Mouse (Mus musculus): ENCODE measurements around the gene Rsrc2. TPM values are rescaled to one million over a fixed set of nuclear protein-coding genes. Genes with fewer than 3 reads are reported as not detected.
"Not testable (repeated sequence)": the region's sequence is repeated elsewhere in the genome, so short reads cannot be mapped to it uniquely, and the experiment has no call there.

The Rsrc2 gene
- total and polyA plus RNA-seq, 3 experiments, result 11.8 to 39.0 (median 38.3) TPM

GRCm38 (mm10) chr5:123744358-123744757, 4.9 kb downstream of the Rsrc2 start:
- Histone ChIP-seq H3K36me3 (ENCODE audit: control insufficient read depth, insufficient read depth, low read length) (peaks cover 55% of the 10 kb centered on the region), H3K27me3 (ENCODE audit: control insufficient read depth, insufficient read depth, low read length) (no peaks in the 10 kb centered on the region), H3K4me3 (no peak overlapping the region), H3K9ac (ENCODE audit: low read depth, low read length) (no peak overlapping the region), H3K27ac (peak overlapping the region; percentile 29), H3K79me2 (replicated peaks; ENCODE audit: control insufficient read depth, insufficient read depth, low read length) (no peaks in the 10 kb centered on the region; the same call in none of the 2 replicates), H3K4me1 (ENCODE audit: control insufficient read depth, insufficient read depth, low read length) (peaks cover 9% of the 10 kb centered on the region; the same call in 1 of the 2 replicates)
- 46% methylated on average over 2 of the region's 2 CpGs for WGBS
- intact Hi-C loops (cut with DNase I), result no loop called here
- DNase-seq, result no peak
- no peak for TF ChIP-seq POLR2A (IDR thresholded peaks at IDR 0.05; ENCODE audit: insufficient read depth, low read depth, low read length)
- no peak for TF ChIP-seq CTCF (IDR thresholded peaks at IDR 0.05)
- no peak for TF ChIP-seq EP300 (IDR thresholded peaks at IDR 0.05; ENCODE audit: insufficient read depth, low read depth, low read length)

GRCm38 (mm10) chr5:123730981-123731380, 18.2 kb downstream of the Rsrc2 start:
- WGBS, result 74% methylated on average over 2 of the region's 2 CpGs
- Histone ChIP-seq H3K27me3 (ENCODE audit: control insufficient read depth, insufficient read depth, low read length) (no peaks in the 10 kb centered on the region), H3K4me3 (no peak overlapping the region), H3K4me1 (ENCODE audit: control insufficient read depth, insufficient read depth, low read length) (no peaks in the 10 kb centered on the region), H3K9ac (ENCODE audit: low read depth, low read length) (no peak overlapping the region), H3K79me2 (replicated peaks; ENCODE audit: control insufficient read depth, insufficient read depth, low read length) (0 out of 2 replicates have a peak, but pooled peaks cover 1% of the 10 kb centered on the region), H3K36me3 (ENCODE audit: control insufficient read depth, insufficient read depth, low read length) (peaks cover 42% of the 10 kb centered on the region), H3K27ac (no peak overlapping the region)
- TF ChIP-seq EP300 (IDR thresholded peaks at IDR 0.05; ENCODE audit: insufficient read depth, low read depth, low read length) (no peak), CTCF (IDR thresholded peaks at IDR 0.05) (no peak), POLR2A (IDR thresholded peaks at IDR 0.05; ENCODE audit: insufficient read depth, low read depth, low read length) (no peak)
- DNase-seq, result no peak
- intact Hi-C loops (cut with DNase I), result no loop called here

GRCm38 (mm10) chr5:123723816-123724215, 25.4 kb downstream of the Rsrc2 start:
- H3K27ac ChIP-seq; H3K9ac ChIP-seq (ENCODE audit: low read depth, low read length); H3K79me2 ChIP-seq (replicated peaks; ENCODE audit: control insufficient read depth, insufficient read depth, low read length); H3K4me1 ChIP-seq (ENCODE audit: control insufficient read depth, insufficient read depth, low read length); H3K4me3 ChIP-seq; DNase-seq; H3K27me3 ChIP-seq (ENCODE audit: control insufficient read depth, insufficient read depth, low read length): not testable (repeated sequence)
- WGBS, result 87% methylated on average over 7 of the region's 7 CpGs
- H3K36me3 ChIP-seq (ENCODE audit: control insufficient read depth, insufficient read depth, low read length), result peaks cover 10% of the 10 kb centered on the region
- intact Hi-C loops (cut with DNase I), result loop anchor here (5.0 kb wide), 1 partner anchor 183 kb away; the partner anchor contains the start of gene Denr

- Histone ChIP-seq H3K4me1 (ENCODE audit: control insufficient read depth, insufficient read depth, low read length) (peaks cover 1% of the 10 kb centered on the region; the same call in 1 of the 2 replicates), H3K4me3 (peak within 1 kb of the TSS; percentile 64), H3K27ac (peak within 1 kb of the TSS; percentile 86), H3K79me2 (replicated peaks; ENCODE audit: control insufficient read depth, insufficient read depth, low read length) (peaks cover 5% of the 10 kb centered on the region; the same call in 1 of the 2 replicates), H3K9ac (ENCODE audit: low read depth, low read length) (peak within 1 kb of the TSS; percentile 75), H3K27me3 (ENCODE audit: control insufficient read depth, insufficient read depth, low read length) (no peaks in the 10 kb centered on the region), H3K36me3 (ENCODE audit: control insufficient read depth, insufficient read depth, low read length) (peaks cover 10% of the 10 kb centered on the region)
- under 1% methylated on average over 83 of the region's 83 CpGs for WGBS
- TF ChIP-seq POLR2A (IDR thresholded peaks at IDR 0.05; ENCODE audit: insufficient read depth, low read depth, low read length) (peak; percentile 87), EP300 (IDR thresholded peaks at IDR 0.05; ENCODE audit: insufficient read depth, low read depth, low read length) (0 out of 2 replicates have a peak, but pooled peaks have one; percentile 49), CTCF (IDR thresholded peaks at IDR 0.05) (no peak)
- peak; percentile 94 to 96 for DNase-seq
- intact Hi-C loops (cut with DNase I), result loop anchor here (2.0 to 5.0 kb wide), 2 partner anchors 28 to 187 kb away; partner anchors contain the start of genes Denr, Kntc1 and Rsrc2
These were observed 28.6 kb downstream of the Rsrc2 start, which contains the start of gene Zcchc8 for GRCm38 (mm10) chr5:123720328-123721311. Gene Zcchc8, minus strand, starts transcription at chr5:123721100.

- Histone ChIP-seq H3K9ac (ENCODE audit: low read depth, low read length) (no peak overlapping the region), H3K27me3 (ENCODE audit: control insufficient read depth, insufficient read depth, low read length) (no peaks in the 10 kb centered on the region), H3K4me1 (ENCODE audit: control insufficient read depth, insufficient read depth, low read length) (peaks cover 1% of the 10 kb centered on the region; the same call in 1 of the 2 replicates), H3K79me2 (replicated peaks; ENCODE audit: control insufficient read depth, insufficient read depth, low read length) (peaks cover 5% of the 10 kb centered on the region), H3K4me3 (no peak overlapping the region), H3K27ac (no peak overlapping the region), H3K36me3 (ENCODE audit: control insufficient read depth, insufficient read depth, low read length) (peaks cover 29% of the 10 kb centered on the region)
- TF ChIP-seq CTCF (IDR thresholded peaks at IDR 0.05) (no peak), POLR2A (IDR thresholded peaks at IDR 0.05; ENCODE audit: insufficient read depth, low read depth, low read length) (no peak), EP300 (IDR thresholded peaks at IDR 0.05; ENCODE audit: insufficient read depth, low read depth, low read length) (no peak)
- no peak for DNase-seq
- intact Hi-C loops (cut with DNase I), result no loop called here
- 81% methylated on average over 4 of the region's 4 CpGs for WGBS
These were observed 34.6 kb downstream of the Rsrc2 start for GRCm38 (mm10) chr5:123714622-123715021.

GRCm38 (mm10) chr5:123713782-123714181, 35.4 kb downstream of the Rsrc2 start:
- intact Hi-C loops (cut with DNase I), result no loop called here
- TF ChIP-seq POLR2A (IDR thresholded peaks at IDR 0.05; ENCODE audit: insufficient read depth, low read depth, low read length) (no peak), CTCF (IDR thresholded peaks at IDR 0.05) (no peak), EP300 (IDR thresholded peaks at IDR 0.05; ENCODE audit: insufficient read depth, low read depth, low read length) (no peak)
- 91% methylated on average over 6 of the region's 6 CpGs for WGBS

More at GRCm38 (mm10) chr5:123713782-123714181, 35.4 kb downstream of the Rsrc2 start:
- no peak overlapping the region for H3K4me3 ChIP-seq
- no peak overlapping the region for H3K27ac ChIP-seq
- H3K4me1 ChIP-seq (ENCODE audit: control insufficient read depth, insufficient read depth, low read length), result peaks cover 1% of the 10 kb centered on the region; the same call in 1 of the 2 replicates
- peaks cover 24% of the 10 kb centered on the region for H3K36me3 ChIP-seq (ENCODE audit: control insufficient read depth, insufficient read depth, low read length)
- H3K79me2 ChIP-seq (replicated peaks; ENCODE audit: control insufficient read depth, insufficient read depth, low read length), result peaks cover 5% of the 10 kb centered on the region
- no peaks in the 10 kb centered on the region for H3K27me3 ChIP-seq (ENCODE audit: control insufficient read depth, insufficient read depth, low read length)
- no peak for DNase-seq
- H3K9ac ChIP-seq (ENCODE audit: low read depth, low read length), result no peak overlapping the region

Measured in heart, adult 2 months (tissue).